Mouse (Mus musculus): ENCODE measurements at regions not wholly inside any gene's neighbourhood (a gene's known extent, or its start where the extent isn't known, plus 50 kb on each side); places are given as distances from the start of the nearest gene placed in this dataset.

- TF ChIP-seq CTCF (IDR thresholded peaks at IDR 0.05; ENCODE audit: low read depth, low read length): no peak
- no peak for TF ChIP-seq POLR2A (IDR thresholded peaks at IDR 0.05; ENCODE audit: extremely low read depth, insufficient read depth, low read length)
Observed at GRCm38 (mm10) chr15:51565543-51565942, 2319.2 kb upstream of the Gm7489 start.
